Mouse (Mus musculus): ENCODE measurements around the gene Trmt44. TPM values are rescaled to one million over a fixed set of nuclear protein-coding genes. Genes with fewer than 3 reads are reported as not detected.

Gene Trmt44
- polyA plus RNA-seq, 1 experiment = 4.8 TPM

- Histone ChIP-seq H3K4me3 (ENCODE audit: control insufficient read depth, low read depth, low read length) (peak overlapping the region; percentile 82), H3K4me1 (ENCODE audit: control insufficient read depth, insufficient read depth, low read length) (no peaks in the 10 kb centered on the region), H3K27me3 (ENCODE audit: control insufficient read depth, insufficient read depth, low read length) (no peaks in the 10 kb centered on the region), H3K27ac (ENCODE audit: control insufficient read depth, insufficient read depth, low read depth, low read length) (no peak overlapping the region), H3K36me3 (ENCODE audit: control insufficient read depth, insufficient read depth, low read length) (peaks cover 2% of the 10 kb centered on the region)
- TF ChIP-seq POLR2A (IDR thresholded peaks at IDR 0.05; ENCODE audit: control insufficient read depth, low read depth, low read length) (no peak), CTCF (IDR thresholded peaks at IDR 0.05; ENCODE audit: control insufficient read depth, insufficient read depth, insufficient replicate concordance, low read depth, low read length) (no peak)
Observed at GRCm38 (mm10) chr5:35610381-35610780, 35.5 kb upstream of the Trmt44 start.

GRCm38 (mm10) chr5:35609971-35610370 is 35.1 kb upstream of the Trmt44 start:
- TF ChIP-seq CTCF (IDR thresholded peaks at IDR 0.05; ENCODE audit: control insufficient read depth, insufficient read depth, insufficient replicate concordance, low read depth, low read length) = no peak
- TF ChIP-seq POLR2A (IDR thresholded peaks at IDR 0.05; ENCODE audit: control insufficient read depth, low read depth, low read length) = no peak
- H3K36me3 ChIP-seq (ENCODE audit: control insufficient read depth, insufficient read depth, low read length) = peaks cover 2% of the 10 kb centered on the region
- 0 out of 2 replicates have a peak overlapping the region, but pooled peaks have one; percentile 15 for H3K27ac ChIP-seq (ENCODE audit: control insufficient read depth, insufficient read depth, low read depth, low read length)
- no peaks in the 10 kb centered on the region for H3K4me1 ChIP-seq (ENCODE audit: control insufficient read depth, insufficient read depth, low read length)
- H3K27me3 ChIP-seq (ENCODE audit: control insufficient read depth, insufficient read depth, low read length) = no peaks in the 10 kb centered on the region
- H3K4me3 ChIP-seq (ENCODE audit: control insufficient read depth, low read depth, low read length) = peak overlapping the region; percentile 82

- Histone ChIP-seq H3K36me3 (ENCODE audit: control insufficient read depth, insufficient read depth, low read length) (peaks cover 2% of the 10 kb centered on the region), H3K27me3 (ENCODE audit: control insufficient read depth, insufficient read depth, low read length) (no peaks in the 10 kb centered on the region), H3K27ac (ENCODE audit: control insufficient read depth, insufficient read depth, low read depth, low read length) (peak overlapping the region; percentile 61), H3K4me3 (ENCODE audit: control insufficient read depth, low read depth, low read length) (peak overlapping the region; percentile 82), H3K4me1 (ENCODE audit: control insufficient read depth, insufficient read depth, low read length) (no peaks in the 10 kb centered on the region)
- no peak for TF ChIP-seq CTCF (IDR thresholded peaks at IDR 0.05; ENCODE audit: control insufficient read depth, insufficient read depth, insufficient replicate concordance, low read depth, low read length)
- TF ChIP-seq POLR2A (IDR thresholded peaks at IDR 0.05; ENCODE audit: control insufficient read depth, low read depth, low read length) = peak; percentile 21; the same call in 1 of the 2 replicates
Observed at GRCm38 (mm10) chr5:35609381-35609780, 34.5 kb upstream of the Trmt44 start.

- H3K27me3 ChIP-seq (ENCODE audit: control insufficient read depth, insufficient read depth, low read length) = no peaks in the 10 kb centered on the region
- peaks cover 2% of the 10 kb centered on the region for H3K36me3 ChIP-seq (ENCODE audit: control insufficient read depth, insufficient read depth, low read length)
- H3K4me1 ChIP-seq (ENCODE audit: control insufficient read depth, insufficient read depth, low read length) = no peaks in the 10 kb centered on the region
- TF ChIP-seq CTCF (IDR thresholded peaks at IDR 0.05; ENCODE audit: control insufficient read depth, insufficient read depth, insufficient replicate concordance, low read depth, low read length) = no peak
- no peak for TF ChIP-seq POLR2A (IDR thresholded peaks at IDR 0.05; ENCODE audit: control insufficient read depth, low read depth, low read length)
- peak overlapping the region; percentile 82 for H3K4me3 ChIP-seq (ENCODE audit: control insufficient read depth, low read depth, low read length)
- no peak overlapping the region for H3K27ac ChIP-seq (ENCODE audit: control insufficient read depth, insufficient read depth, low read depth, low read length)
Observed at GRCm38 (mm10) chr5:35608559-35608958, 33.7 kb upstream of the Trmt44 start.

GRCm38 (mm10) chr5:35607784-35608183 is 32.9 kb upstream of the Trmt44 start:
- H3K27me3 ChIP-seq (ENCODE audit: control insufficient read depth, insufficient read depth, low read length) = no peaks in the 10 kb centered on the region
- peaks cover 2% of the 10 kb centered on the region for H3K36me3 ChIP-seq (ENCODE audit: control insufficient read depth, insufficient read depth, low read length)
- no peaks in the 10 kb centered on the region for H3K4me1 ChIP-seq (ENCODE audit: control insufficient read depth, insufficient read depth, low read length)
- H3K4me3 ChIP-seq (ENCODE audit: control insufficient read depth, low read depth, low read length) = peak overlapping the region; percentile 16; the same call in 1 of the 2 replicates
- TF ChIP-seq POLR2A (IDR thresholded peaks at IDR 0.05; ENCODE audit: control insufficient read depth, low read depth, low read length) (no peak), CTCF (IDR thresholded peaks at IDR 0.05; ENCODE audit: control insufficient read depth, insufficient read depth, insufficient replicate concordance, low read depth, low read length) (no peak)
- no peak overlapping the region for H3K27ac ChIP-seq (ENCODE audit: control insufficient read depth, insufficient read depth, low read depth, low read length)

GRCm38 (mm10) chr5:35606800-35607199 is 31.9 kb upstream of the Trmt44 start:
- TF ChIP-seq CTCF (IDR thresholded peaks at IDR 0.05; ENCODE audit: control insufficient read depth, insufficient read depth, insufficient replicate concordance, low read depth, low read length) = no peak
- no peak for TF ChIP-seq POLR2A (IDR thresholded peaks at IDR 0.05; ENCODE audit: control insufficient read depth, low read depth, low read length)
- H3K4me1 ChIP-seq (ENCODE audit: control insufficient read depth, insufficient read depth, low read length) = no peaks in the 10 kb centered on the region
- H3K27me3 ChIP-seq (ENCODE audit: control insufficient read depth, insufficient read depth, low read length) = no peaks in the 10 kb centered on the region
- H3K4me3 ChIP-seq (ENCODE audit: control insufficient read depth, low read depth, low read length) = no peak overlapping the region
- H3K27ac ChIP-seq (ENCODE audit: control insufficient read depth, insufficient read depth, low read depth, low read length) = no peak overlapping the region
- peaks cover 2% of the 10 kb centered on the region for H3K36me3 ChIP-seq (ENCODE audit: control insufficient read depth, insufficient read depth, low read length)

GRCm38 (mm10) chr5:35605355-35605754 is 30.5 kb upstream of the Trmt44 start:
- Histone ChIP-seq H3K27me3 (ENCODE audit: control insufficient read depth, insufficient read depth, low read length) (no peaks in the 10 kb centered on the region), H3K27ac (ENCODE audit: control insufficient read depth, insufficient read depth, low read depth, low read length) (no peak overlapping the region), H3K4me3 (ENCODE audit: control insufficient read depth, low read depth, low read length) (no peak overlapping the region), H3K4me1 (ENCODE audit: control insufficient read depth, insufficient read depth, low read length) (no peaks in the 10 kb centered on the region), H3K36me3 (ENCODE audit: control insufficient read depth, insufficient read depth, low read length) (peaks cover 2% of the 10 kb centered on the region)
- TF ChIP-seq CTCF (IDR thresholded peaks at IDR 0.05; ENCODE audit: control insufficient read depth, insufficient read depth, insufficient replicate concordance, low read depth, low read length) = no peak
- no peak for TF ChIP-seq POLR2A (IDR thresholded peaks at IDR 0.05; ENCODE audit: control insufficient read depth, low read depth, low read length)

GRCm38 (mm10) chr5:35601526-35601925 is 26.7 kb upstream of the Trmt44 start:
- no peak for TF ChIP-seq POLR2A (IDR thresholded peaks at IDR 0.05; ENCODE audit: control insufficient read depth, low read depth, low read length)
- no peak for TF ChIP-seq CTCF (IDR thresholded peaks at IDR 0.05; ENCODE audit: control insufficient read depth, insufficient read depth, insufficient replicate concordance, low read depth, low read length)
- Histone ChIP-seq H3K27ac (ENCODE audit: control insufficient read depth, insufficient read depth, low read depth, low read length) (no peak overlapping the region), H3K36me3 (ENCODE audit: control insufficient read depth, insufficient read depth, low read length) (no peaks in the 10 kb centered on the region; the same call in none of the 2 replicates), H3K4me1 (ENCODE audit: control insufficient read depth, insufficient read depth, low read length) (no peaks in the 10 kb centered on the region), H3K27me3 (ENCODE audit: control insufficient read depth, insufficient read depth, low read length) (no peaks in the 10 kb centered on the region), H3K4me3 (ENCODE audit: control insufficient read depth, low read depth, low read length) (no peak overlapping the region)
